Mouse (Mus musculus): ENCODE results near the gene Katnbl1. TPM values are rescaled to one million over a fixed set of nuclear protein-coding genes. Genes with fewer than 3 reads are reported as not detected.

Gene Katnbl1
- polyA plus RNA-seq, 1 experiment: 0.29 TPM

DNA sequence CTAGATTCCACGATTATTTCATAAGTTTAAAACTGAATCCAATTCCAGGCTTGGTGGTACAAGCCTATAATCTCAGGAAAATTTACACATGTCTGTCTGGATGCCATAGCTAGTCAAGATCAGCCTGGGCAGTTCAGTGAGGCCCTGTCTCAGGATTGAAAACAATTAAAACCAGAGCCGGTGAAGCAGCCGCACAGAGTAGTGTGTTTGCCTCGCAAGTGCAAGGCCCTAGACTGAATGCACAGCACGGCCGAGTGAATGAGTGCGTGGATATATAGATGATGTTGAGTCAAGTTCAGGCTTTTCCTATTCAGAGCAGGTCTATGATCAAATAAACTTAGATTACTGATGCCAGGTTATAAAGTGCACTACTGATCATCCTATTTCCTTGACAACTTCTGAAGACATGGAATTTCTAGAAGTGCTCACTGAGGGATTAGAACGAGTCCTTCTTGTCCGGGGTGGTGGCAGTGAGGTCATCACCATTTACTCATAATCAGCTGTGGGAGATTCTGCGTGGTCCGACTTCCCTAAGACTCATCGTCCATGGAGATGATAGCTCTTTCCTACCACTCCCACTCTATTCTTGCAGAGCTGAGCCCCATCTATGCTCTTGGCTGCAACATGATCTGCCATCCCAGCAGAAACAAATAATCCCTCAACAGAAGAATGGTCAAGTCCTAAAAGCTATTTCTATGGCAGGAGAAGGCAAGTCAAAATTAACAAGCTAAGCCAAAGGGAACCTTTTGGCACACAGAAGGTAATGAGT, 18.8 kb upstream of the Katnbl1 start:
- no peak for TF ChIP-seq GATA1 (IDR thresholded peaks at IDR 0.05; ENCODE audit: low read length)
- TF ChIP-seq TAL1 (IDR thresholded peaks at IDR 0.05; ENCODE audit: low read length): no peak
- peaks cover 93% of the 10 kb centered on the region for H3K36me3 ChIP-seq (ENCODE audit: control insufficient read depth)
- no peaks in the 10 kb centered on the region for H3K27me3 ChIP-seq (ENCODE audit: control insufficient read depth)
- no peaks in the 10 kb centered on the region for H3K4me1 ChIP-seq (ENCODE audit: control insufficient read depth)
- no peak overlapping the region for H3K4me3 ChIP-seq (replicated peaks)
- no peaks in the 10 kb centered on the region for H3K9me3 ChIP-seq (ENCODE audit: control insufficient read depth, low read length)

DNA sequence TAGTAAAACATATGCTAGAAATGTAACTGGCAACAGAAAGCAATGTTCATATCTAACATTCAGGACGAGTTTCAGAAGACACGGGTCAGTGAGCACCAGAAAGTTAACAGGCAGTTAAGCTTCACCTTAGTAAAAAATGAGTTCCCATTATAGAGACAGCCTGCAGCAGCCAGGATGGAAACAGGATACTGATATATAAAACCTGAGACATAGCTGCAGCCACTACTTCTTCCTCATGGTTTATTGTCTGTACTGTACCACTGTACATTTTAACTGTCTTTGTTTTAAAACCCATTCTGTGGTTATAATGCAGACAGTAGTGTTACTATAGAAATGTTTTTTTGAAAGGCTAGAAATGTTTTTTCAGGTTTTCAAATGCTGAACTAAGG, 18.2 kb upstream of the Katnbl1 start:
- no peaks in the 10 kb centered on the region for H3K4me1 ChIP-seq (ENCODE audit: control insufficient read depth)
- no peaks in the 10 kb centered on the region for H3K9me3 ChIP-seq (ENCODE audit: control insufficient read depth, low read length)
- TF ChIP-seq GATA1 (IDR thresholded peaks at IDR 0.05; ENCODE audit: low read length) (no peak), TAL1 (IDR thresholded peaks at IDR 0.05; ENCODE audit: low read length) (no peak)
- peaks cover 90% of the 10 kb centered on the region for H3K36me3 ChIP-seq (ENCODE audit: control insufficient read depth)
- no peak overlapping the region for H3K4me3 ChIP-seq (replicated peaks)
- H3K27me3 ChIP-seq (ENCODE audit: control insufficient read depth): no peaks in the 10 kb centered on the region

DNA sequence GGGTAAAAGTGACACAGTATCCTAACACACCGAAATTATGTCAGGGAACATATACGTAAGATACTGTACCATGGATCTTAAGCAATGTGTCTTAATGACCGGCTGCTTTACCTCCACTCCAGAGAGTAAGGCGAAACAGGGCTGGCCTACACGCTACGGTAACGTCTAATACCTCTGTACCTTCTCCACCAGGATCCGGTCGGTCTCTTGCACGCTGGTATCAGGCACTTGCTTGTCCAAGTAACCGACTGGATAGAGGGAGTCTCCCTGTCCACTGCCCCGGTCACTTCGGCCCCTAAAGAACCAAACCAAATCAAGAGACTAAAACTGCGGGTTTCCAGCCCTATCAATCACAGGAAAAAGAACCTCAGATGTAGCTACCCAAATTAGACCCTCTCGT, 11.8 kb upstream of the Katnbl1 start:
- Histone ChIP-seq H3K27me3 (ENCODE audit: control insufficient read depth) (no peaks in the 10 kb centered on the region), H3K9me3 (ENCODE audit: control insufficient read depth, low read length) (no peaks in the 10 kb centered on the region), H3K36me3 (ENCODE audit: control insufficient read depth) (peaks cover 32% of the 10 kb centered on the region), H3K4me3 (replicated peaks) (peak overlapping the region; percentile 91), H3K4me1 (ENCODE audit: control insufficient read depth) (peaks cover 29% of the 10 kb centered on the region)
- TF ChIP-seq TAL1 (IDR thresholded peaks at IDR 0.05; ENCODE audit: low read length): no peak
- no peak for TF ChIP-seq GATA1 (IDR thresholded peaks at IDR 0.05; ENCODE audit: low read length)

DNA sequence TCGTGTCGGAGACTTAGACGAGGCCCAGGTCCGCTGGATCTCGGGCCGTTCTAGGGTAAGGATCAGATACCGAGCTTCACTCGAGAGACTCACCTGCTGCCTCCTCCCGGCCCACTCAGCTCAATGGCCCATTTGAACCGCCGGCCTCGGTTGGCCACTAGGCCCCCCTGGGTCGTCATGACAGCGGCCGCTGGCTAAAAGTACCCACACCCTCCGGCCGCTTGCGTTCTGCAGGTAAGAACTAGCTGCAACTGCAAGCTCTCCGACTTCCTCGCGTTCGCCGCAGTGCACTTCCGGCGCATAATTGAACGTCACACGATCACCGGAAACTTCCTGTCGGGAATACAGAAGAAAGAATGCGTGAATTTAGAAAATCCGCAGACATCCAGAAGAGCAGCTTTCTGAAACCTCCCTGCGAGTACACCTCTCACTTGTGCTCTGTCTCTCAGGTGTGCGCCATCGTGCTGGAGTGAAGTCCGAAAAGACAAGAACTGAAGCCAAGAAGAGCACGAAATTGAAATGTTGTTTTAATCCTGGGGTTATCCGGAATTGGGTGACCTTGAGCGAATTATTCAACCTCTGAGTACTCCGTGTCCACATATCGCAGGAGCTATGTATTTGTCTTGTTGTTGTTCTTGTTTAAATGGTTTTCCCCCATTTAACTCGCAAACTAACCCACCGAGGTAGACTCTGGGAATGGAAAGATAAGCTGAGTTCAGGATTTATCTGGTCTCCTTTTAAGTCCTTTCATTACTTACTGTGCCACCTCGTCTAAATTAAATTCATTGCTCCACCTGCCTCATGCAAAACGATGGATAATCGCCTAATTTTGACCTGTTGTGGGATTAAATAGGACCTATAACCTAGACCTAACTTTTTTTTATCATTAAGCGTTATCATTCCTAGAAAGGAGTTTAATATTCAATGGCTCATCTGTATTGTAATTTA, 11.0 kb upstream of the Katnbl1 start, which contains the start of gene Emc4:
Gene Emc4, minus strand, starts transcription at position 302 of the 948 bp plus-strand sequence.
- H3K4me3 ChIP-seq (replicated peaks): peak within 1 kb of the TSS; percentile 91
- peaks cover 29% of the 10 kb centered on the region for H3K4me1 ChIP-seq (ENCODE audit: control insufficient read depth)
- peaks cover 26% of the 10 kb centered on the region for H3K36me3 ChIP-seq (ENCODE audit: control insufficient read depth)
- TF ChIP-seq GATA1 (IDR thresholded peaks at IDR 0.05; ENCODE audit: low read length) (no peak), TAL1 (IDR thresholded peaks at IDR 0.05; ENCODE audit: low read length) (no peak)
- no peaks in the 10 kb centered on the region for H3K9me3 ChIP-seq (ENCODE audit: control insufficient read depth, low read length)
- H3K27me3 ChIP-seq (ENCODE audit: control insufficient read depth): no peaks in the 10 kb centered on the region

DNA sequence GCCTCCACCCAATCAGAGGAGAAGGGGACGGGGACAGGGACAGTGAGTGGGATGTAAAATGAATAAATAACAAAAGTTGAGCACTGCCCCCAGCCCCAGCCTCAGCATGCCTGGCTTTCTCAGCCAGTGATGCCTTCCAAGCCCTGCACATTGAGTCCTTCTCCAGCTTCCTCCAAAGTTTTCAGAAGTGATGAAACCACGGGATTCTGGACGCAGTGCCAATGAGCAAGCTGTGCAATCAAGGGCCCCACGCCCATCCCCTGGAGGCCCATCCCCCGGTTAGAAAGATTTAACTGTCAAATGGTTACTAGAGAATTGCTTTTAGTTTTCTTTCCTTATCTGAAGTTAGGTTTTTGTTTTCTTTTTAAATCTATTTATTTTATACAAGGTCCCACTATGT, 9.1 kb upstream of the Katnbl1 start:
- H3K9me3 ChIP-seq (ENCODE audit: control insufficient read depth, low read length): no peaks in the 10 kb centered on the region
- no peak overlapping the region for H3K4me3 ChIP-seq (replicated peaks)
- peaks cover 8% of the 10 kb centered on the region for H3K36me3 ChIP-seq (ENCODE audit: control insufficient read depth)
- peaks cover 4% of the 10 kb centered on the region for H3K27me3 ChIP-seq (ENCODE audit: control insufficient read depth)
- TF ChIP-seq TAL1 (IDR thresholded peaks at IDR 0.05; ENCODE audit: low read length): no peak
- TF ChIP-seq GATA1 (IDR thresholded peaks at IDR 0.05; ENCODE audit: low read length): no peak
- H3K4me1 ChIP-seq (ENCODE audit: control insufficient read depth): peaks cover 31% of the 10 kb centered on the region

DNA sequence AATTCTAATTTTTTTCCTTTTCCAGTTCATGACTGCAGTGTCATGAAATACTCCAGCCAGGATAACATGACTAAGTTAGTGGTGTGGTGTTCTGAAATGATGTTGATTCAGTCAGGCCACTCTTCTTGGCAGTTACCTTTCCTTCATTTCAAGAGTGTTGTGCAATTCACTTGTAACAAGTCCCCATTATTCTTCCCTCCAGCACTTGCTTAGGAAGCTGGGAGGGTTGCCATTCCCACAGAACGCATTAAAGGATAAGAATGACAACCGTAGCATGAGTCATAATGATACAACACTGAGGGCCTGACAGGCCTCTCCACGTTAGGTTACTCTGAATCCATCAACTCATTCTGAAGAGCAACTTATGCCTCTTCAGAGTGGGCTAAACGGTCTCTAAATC, 5.9 kb upstream of the Katnbl1 start:
- Histone ChIP-seq H3K36me3 (ENCODE audit: control insufficient read depth) (no peaks in the 10 kb centered on the region), H3K9me3 (ENCODE audit: control insufficient read depth, low read length) (no peaks in the 10 kb centered on the region), H3K4me1 (ENCODE audit: control insufficient read depth) (peaks cover 18% of the 10 kb centered on the region), H3K4me3 (replicated peaks) (no peak overlapping the region), H3K27me3 (ENCODE audit: control insufficient read depth) (peaks cover 7% of the 10 kb centered on the region)
- TF ChIP-seq GATA1 (IDR thresholded peaks at IDR 0.05; ENCODE audit: low read length) (no peak), TAL1 (IDR thresholded peaks at IDR 0.05; ENCODE audit: low read length) (no peak)

DNA sequence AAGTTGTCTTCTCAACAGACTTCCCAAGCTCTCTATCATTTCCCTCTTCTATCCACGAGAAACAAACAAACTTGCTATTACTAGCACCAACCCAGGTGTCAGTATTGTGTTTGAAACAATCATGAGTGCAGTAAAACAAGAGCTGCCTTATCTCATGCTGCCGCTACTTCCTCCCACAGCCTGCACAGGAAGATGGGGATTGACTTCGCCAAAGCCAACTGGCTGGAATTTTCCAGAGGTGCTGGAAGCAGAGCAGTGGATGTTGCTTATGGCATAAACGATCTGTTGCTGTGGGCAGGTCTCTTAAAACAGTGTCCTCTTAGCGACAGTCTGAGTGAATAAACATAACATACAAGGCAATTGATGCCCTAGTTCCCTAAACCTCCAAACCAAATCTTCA, 4.4 kb upstream of the Katnbl1 start:
- TF ChIP-seq GATA1 (IDR thresholded peaks at IDR 0.05; ENCODE audit: low read length) (no peak), TAL1 (IDR thresholded peaks at IDR 0.05; ENCODE audit: low read length) (no peak)
- Histone ChIP-seq H3K4me3 (replicated peaks) (no peak overlapping the region), H3K9me3 (ENCODE audit: control insufficient read depth, low read length) (no peaks in the 10 kb centered on the region), H3K27me3 (ENCODE audit: control insufficient read depth) (peaks cover 7% of the 10 kb centered on the region), H3K4me1 (ENCODE audit: control insufficient read depth) (peaks cover 10% of the 10 kb centered on the region), H3K36me3 (ENCODE audit: control insufficient read depth) (no peaks in the 10 kb centered on the region)

GRCm38 (mm10) chr2:112380131-112380530, 1.1 kb downstream of the Katnbl1 start:
- Histone ChIP-seq H3K27me3 (ENCODE audit: control insufficient read depth) (peaks cover under 1% of the 10 kb centered on the region; the same call in 1 of the 2 replicates), H3K9me3 (ENCODE audit: control insufficient read depth, low read length) (no peaks in the 10 kb centered on the region), H3K4me1 (ENCODE audit: control insufficient read depth) (peaks cover 43% of the 10 kb centered on the region), H3K4me3 (replicated peaks) (peak overlapping the region; percentile 92), H3K36me3 (ENCODE audit: control insufficient read depth) (peaks cover 17% of the 10 kb centered on the region)
- no peak for TF ChIP-seq GATA1 (IDR thresholded peaks at IDR 0.05; ENCODE audit: low read length)
- TF ChIP-seq TAL1 (IDR thresholded peaks at IDR 0.05; ENCODE audit: low read length): no peak

DNA sequence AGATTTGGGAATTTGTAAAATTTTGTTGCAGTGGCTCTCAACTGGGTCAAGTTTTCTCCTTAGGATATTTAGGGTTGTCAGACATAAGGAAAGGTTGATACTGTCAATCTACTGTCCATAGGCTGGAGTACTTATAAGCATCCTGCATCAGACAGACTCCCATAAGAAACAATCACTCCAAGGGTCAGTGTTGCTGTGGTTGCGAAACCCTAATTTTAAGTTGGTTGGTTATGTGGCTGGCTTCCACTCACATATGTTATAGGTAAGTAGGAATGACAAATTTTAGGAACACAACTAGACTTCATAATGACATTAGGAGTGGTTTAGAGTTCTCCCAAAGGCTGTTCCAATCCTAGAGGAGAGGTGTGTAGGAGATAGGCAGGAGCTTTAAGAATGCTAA, 2.2 kb downstream of the Katnbl1 start:
- peaks cover 20% of the 10 kb centered on the region for H3K36me3 ChIP-seq (ENCODE audit: control insufficient read depth)
- H3K9me3 ChIP-seq (ENCODE audit: control insufficient read depth, low read length): no peaks in the 10 kb centered on the region
- no peaks in the 10 kb centered on the region for H3K27me3 ChIP-seq (ENCODE audit: control insufficient read depth)
- no peak for TF ChIP-seq TAL1 (IDR thresholded peaks at IDR 0.05; ENCODE audit: low read length)
- no peak for TF ChIP-seq GATA1 (IDR thresholded peaks at IDR 0.05; ENCODE audit: low read length)
- peaks cover 45% of the 10 kb centered on the region for H3K4me1 ChIP-seq (ENCODE audit: control insufficient read depth)
- peak overlapping the region; percentile 92 for H3K4me3 ChIP-seq (replicated peaks)

Measured in erythroblast, embryonic 14.5 days (primary cell).